Mouse (Mus musculus) cortical plate, adult 2 months (tissue): ENCODE results near the gene Nucb2.

ENCODE experiments used
- CTCF ChIP-seq: fragments of 200-500 bp; IDR thresholded peaks from 2 replicates; pipeline ENCODE4 v1.5.1; 2011; ENCODE audit warnings: mild to moderate bottlenecking, control low read depth, low read length; ENCODE audit not compliant: insufficient read depth; ENCODE audit errors: extremely low read depth
- POLR2A ChIP-seq: fragments of 200-500 bp; IDR thresholded peaks from 2 replicates; pipeline ENCODE4 v1.6.1; 2011; ENCODE audit warnings: mild to moderate bottlenecking, low read length, control low read depth; ENCODE audit not compliant: insufficient read depth; ENCODE audit errors: extremely low read depth

DNA sequence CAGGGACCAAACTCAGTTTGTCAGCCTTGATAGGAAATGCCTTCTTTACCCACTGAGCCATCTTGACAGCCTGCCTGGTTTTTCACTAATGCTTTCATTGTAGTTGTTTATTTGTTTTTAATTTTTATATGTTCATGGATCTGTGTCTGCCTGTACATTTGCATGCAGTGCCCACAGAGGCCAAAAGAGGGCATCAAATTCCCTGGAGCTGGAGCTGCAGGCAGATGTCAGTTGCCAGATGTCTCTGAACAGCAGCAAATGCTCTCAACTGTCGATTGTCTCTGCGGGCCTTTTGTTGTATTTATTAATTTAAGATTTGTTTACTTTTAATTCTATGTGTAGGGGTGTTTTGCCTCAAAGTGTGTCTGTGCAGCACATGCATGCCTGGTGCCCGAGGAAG, 15.6 kb downstream of the Nucb2 start:
- peak; percentile 20; the same call in 1 of the 2 replicates for TF ChIP-seq CTCF
- TF ChIP-seq POLR2A = no peak
